Mouse (Mus musculus) gonadal fat pad, adult 2 months (tissue): ENCODE measurements around the gene Lonrf3. TPM values are rescaled to one million over a fixed set of nuclear protein-coding genes. Genes with fewer than 3 reads are reported as not detected.

Experiments used
- DNase-seq: peaks from one replicate; pipeline ENCODE4 v3.0.0-alpha.2; 2012; ENCODE audit warnings: low read depth
- polyA plus RNA-seq: library from polyadenylated mRNA; depleted of rRNA; stranded (reverse); fragments of >200 nt; gene quantifications from 2 replicates; pipeline ENCODE4 v1.2.3, GENCODE M21; 2012; rRNA removed

Gene Lonrf3
- 4.6 and 7.1 TPM in 2 replicates for polyA plus RNA-seq

GRCm38 (mm10) chrX:36328271-36329039 lies at the start of gene Lonrf3:
Gene Lonrf3 (plus strand): TSS chrX:36328353.
- no peak for DNase-seq

- DNase-seq: no peak
Observed at GRCm38 (mm10) chrX:36278750-36279149, 49.4 kb upstream of the Lonrf3 start.

- DNase-seq: no peak
Observed at GRCm38 (mm10) chrX:36311420-36311819, 16.7 kb upstream of the Lonrf3 start.

DNA sequence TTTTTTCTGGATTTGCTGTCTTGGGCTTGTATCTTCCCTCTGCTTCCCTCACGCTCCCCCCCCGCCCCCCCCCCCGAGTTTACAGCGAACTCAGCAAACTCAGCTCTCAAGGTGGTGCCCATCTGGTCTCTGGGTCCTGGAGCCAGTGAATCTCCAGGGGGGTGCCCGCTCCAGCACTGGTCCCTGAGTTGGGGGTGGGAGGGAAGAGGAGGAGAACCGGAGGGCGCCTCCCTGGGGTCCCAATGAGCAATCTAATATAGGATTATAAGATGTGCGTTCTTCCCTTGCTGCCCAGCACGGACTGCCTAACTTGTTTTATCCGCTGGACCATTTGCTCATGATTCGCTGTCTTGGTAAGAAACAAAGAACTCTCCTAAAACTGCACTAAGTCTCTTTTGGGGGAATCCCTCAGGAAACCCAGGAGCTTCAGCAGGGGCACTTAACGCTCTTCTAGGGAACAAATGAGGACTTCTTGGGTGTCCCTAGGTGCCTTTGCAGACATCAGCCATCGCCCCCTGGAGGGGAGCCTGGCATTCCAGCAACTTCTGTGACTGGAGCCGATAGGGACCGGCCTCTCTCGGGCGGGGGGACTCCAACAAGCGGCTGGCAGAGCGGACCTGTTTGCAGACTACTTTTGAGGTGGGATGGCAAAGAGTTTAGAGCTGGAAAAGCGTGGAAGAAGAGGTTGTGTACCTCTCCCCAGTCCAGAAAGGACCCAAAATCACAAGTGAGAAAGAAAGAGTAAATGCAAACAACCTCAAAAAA lies 480 bp upstream of the Lonrf3 start:
- DNase-seq: no peak

GRCm38 (mm10) chrX:36329040-36329649 lies 992 bp downstream of the Lonrf3 start:
- DNase-seq: no peak

- no peak for DNase-seq
Observed at GRCm38 (mm10) chrX:36329849-36330411, 1.8 kb downstream of the Lonrf3 start.

DNA sequence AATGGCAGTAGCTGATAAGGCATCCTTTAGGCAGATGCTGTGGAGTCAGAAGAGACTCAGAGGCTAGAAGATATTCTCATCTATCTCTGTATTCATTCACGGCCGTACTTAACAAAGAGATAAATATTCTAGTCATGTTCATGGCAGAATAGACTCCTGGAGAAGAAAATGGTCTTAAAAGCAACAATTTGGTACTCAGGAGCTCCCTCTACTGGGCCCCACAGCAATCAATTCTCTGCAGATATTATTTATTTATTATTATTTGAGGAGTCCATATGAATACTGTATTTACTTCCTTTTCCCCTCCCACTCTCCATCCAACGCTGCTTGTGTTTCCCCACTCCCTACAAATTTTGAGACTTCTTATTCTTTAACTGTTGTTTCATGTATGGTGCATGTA lies 24.3 kb downstream of the Lonrf3 start:
- DNase-seq: no peak

DNA sequence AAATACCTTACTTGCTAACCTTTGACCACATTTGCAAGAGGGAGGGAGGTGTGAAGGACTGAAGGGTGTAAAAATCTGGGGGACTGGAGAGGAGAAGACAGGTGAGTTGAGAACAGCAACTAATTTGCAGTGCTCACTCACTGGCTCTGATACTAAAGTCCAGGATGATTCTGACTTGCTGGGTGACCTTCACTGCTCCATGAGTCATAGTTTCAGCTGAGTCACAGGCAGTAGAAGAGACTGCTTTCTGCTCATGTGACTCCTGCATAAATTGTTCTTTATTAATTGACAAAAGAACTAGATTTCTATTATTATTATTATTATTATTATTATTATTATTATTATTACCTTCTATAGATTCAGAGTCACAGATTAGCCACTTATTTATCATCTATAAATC lies 57.2 kb downstream of the Lonrf3 start:
- no peak for DNase-seq

- no peak for DNase-seq
Observed at GRCm38 (mm10) chrX:36389971-36390370, 61.8 kb downstream of the Lonrf3 start.

DNA sequence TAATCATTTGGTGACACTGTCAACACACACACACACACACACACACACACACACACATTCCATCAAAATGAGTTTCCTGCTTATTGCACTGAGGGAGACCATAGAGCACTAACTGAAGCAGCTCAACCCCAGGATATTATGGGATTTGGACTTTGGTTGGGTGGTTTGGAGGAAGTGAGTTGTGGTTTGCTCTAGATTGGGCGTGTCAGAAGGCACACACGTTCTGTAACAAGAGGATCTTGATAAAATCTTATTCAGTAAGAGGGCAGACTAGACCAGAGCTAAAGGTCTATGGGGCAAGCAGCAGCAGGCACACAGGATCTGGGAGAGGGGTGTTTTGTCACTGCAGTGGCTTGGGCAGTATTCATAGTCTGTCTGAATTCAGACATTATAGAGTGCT lies 62.4 kb downstream of the Lonrf3 start:
- no peak for DNase-seq

DNA sequence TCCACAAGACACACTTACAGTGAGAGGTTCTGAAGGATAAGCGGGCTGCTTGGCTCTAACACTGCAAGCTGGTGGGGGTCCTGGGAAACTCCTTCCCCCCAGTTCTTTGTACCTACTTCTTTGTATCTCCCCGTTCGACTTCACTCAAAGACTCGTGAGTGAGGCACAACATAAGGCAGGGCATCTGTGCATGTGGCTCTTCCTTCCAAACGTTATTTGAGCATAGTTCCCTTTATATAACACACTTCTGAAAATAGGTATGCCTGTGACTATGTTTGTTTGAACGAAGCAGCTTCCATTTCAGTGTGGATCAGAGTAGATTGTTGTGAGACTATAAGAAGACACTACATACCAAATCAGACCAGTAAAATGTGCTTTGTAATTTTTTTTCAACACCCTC lies 64.5 kb downstream of the Lonrf3 start:
- DNase-seq: no peak

- DNase-seq: no peak
Observed at GRCm38 (mm10) chrX:36393279-36393678, 65.1 kb downstream of the Lonrf3 start.

DNA sequence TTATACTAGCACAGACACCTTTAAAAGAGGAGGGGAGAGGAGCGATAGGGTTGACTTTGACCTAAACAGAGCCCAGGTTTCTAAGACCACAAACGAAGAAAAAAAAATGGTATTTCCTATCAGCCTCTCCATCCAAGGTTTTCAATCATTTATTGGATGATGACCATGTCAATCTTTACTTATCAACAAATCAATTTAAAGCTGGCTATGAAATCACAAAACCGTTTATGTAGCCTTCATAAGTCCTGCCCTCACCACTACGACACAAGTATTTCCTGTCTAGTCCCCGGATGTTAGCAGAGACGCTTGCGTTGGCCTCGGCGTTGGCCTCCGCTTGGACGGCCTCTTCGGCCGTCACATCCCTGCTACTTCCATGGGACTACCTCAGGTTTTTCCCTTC lies 72.8 kb downstream of the Lonrf3 start, which contains the start of gene Gm6268:
TSS of gene Gm6268 (plus strand) at position 301 of the 400 bp plus-strand sequence.
- no peak for DNase-seq

DNA sequence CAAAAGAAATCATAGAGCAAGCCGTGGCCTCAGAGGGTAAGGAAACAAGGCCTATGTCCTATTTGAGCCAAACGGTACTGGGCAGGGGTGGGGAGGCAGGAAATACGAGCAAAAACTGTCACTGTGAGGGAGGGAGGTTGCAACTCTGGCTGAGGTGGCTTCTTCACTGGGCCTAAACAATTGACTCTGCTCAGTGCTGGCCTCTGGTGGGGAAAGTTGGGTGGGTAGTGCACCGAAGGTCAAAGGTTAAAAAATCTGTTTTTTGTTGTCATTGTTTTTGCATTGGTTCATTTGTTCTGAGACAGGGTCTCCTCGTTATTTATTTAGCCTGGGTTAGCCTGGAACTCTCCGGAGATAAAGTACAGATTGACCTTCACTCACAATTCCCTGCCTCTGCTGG lies 74.2 kb downstream of the Lonrf3 start:
- DNase-seq: no peak

Other genes with a start within 250 kb of the Lonrf3 start
- gene Il13ra1, start 216.2 kb upstream of the Lonrf3 start, polyA plus RNA-seq: 5.2 and 7.1 TPM in 2 replicates
- 0.04 and 0.15 TPM in 2 replicates for gene Zcchc12, start 132.4 kb upstream of the Lonrf3 start, polyA plus RNA-seq
- not detected in 2 replicates for gene Gm6268, start 72.9 kb downstream of the Lonrf3 start, polyA plus RNA-seq
- gene Gm14569, start 163.5 kb downstream of the Lonrf3 start, polyA plus RNA-seq: 0.09 TPM in 1 of 2 replicates, not detected in the other